Mouse (Mus musculus) hematopoietic stem cell, adult 5-6 weeks (primary cell): Measurements from ENCODE around the gene Rimbp3. TPM values are rescaled to one million over a fixed set of nuclear protein-coding genes. Genes with fewer than 3 reads are reported as not detected.
A peak's percentile ranks its signal among the peaks of the same experiment; 100 is the strongest.
"Not testable (repeated sequence)": the region's sequence is repeated elsewhere in the genome, so short reads cannot be mapped to it uniquely, and the experiment has no call there.

Experiments
- ATAC-seq, 2 experiments: fragments of 125-278 bp in 1 of 2; replicated peaks in 1 of 2; 2 replicates each; pipeline ENCODE4 v1.8.0; 2016 to 2017; ENCODE audit warnings: inconsistent platforms in 2 of 2, mild to moderate bottlenecking in 2 of 2, moderate number of reproducible peaks in 2 of 2, low read depth in 1 of 2, moderate TSS enrichment in 1 of 2; ENCODE audit not compliant: low FRiP score in 2 of 2, poor library complexity in 2 of 2, severe bottlenecking in 2 of 2, insufficient read depth in 1 of 2, low TSS enrichment in 1 of 2
- total RNA-seq: library from RNA; stranded (forward); fragments of 172-1452, 232-1000 nt; gene quantifications from 2 replicates; pipeline ENCODE4 v1.2.3, GENCODE M21; 2017

The Rimbp3 gene
- total RNA-seq = 0.25 and 0.50 TPM in 2 replicates

GRCm38 (mm10) chr16:17208389-17209361 is at the start of gene Rimbp3:
Rimbp3 (plus strand) TSS chr16:17208603.
- ATAC-seq = peak; percentile 50 to 61

GRCm38 (mm10) chr16:17165478-17165877 is 42.9 kb upstream of the Rimbp3 start:
- not testable (repeated sequence) for ATAC-seq

- ATAC-seq = no peak
Measured at GRCm38 (mm10) chr16:17167179-17167578, 41.2 kb upstream of the Rimbp3 start.

- no peak for ATAC-seq
Measured at GRCm38 (mm10) chr16:17168049-17168448, 40.4 kb upstream of the Rimbp3 start.

- ATAC-seq = no peak
Measured at GRCm38 (mm10) chr16:17175765-17176164, 32.6 kb upstream of the Rimbp3 start.

- ATAC-seq = no peak
Measured at GRCm38 (mm10) chr16:17177623-17178170, 30.7 kb upstream of the Rimbp3 start.

- no peak for ATAC-seq
Measured at GRCm38 (mm10) chr16:17179706-17180105, 28.7 kb upstream of the Rimbp3 start.

GRCm38 (mm10) chr16:17181382-17181781 is 27.0 kb upstream of the Rimbp3 start:
- ATAC-seq = peak; percentile 93 to 94

GRCm38 (mm10) chr16:17182136-17182535 is 26.3 kb upstream of the Rimbp3 start:
- peak in 1 of 2 experiments; percentile 23; a peak in 1 of 4 replicates for ATAC-seq

GRCm38 (mm10) chr16:17183003-17183402 is 25.4 kb upstream of the Rimbp3 start:
- ATAC-seq = no peak

GRCm38 (mm10) chr16:17185475-17185874 is 22.9 kb upstream of the Rimbp3 start:
- no peak for ATAC-seq

- no peak for ATAC-seq
Measured at GRCm38 (mm10) chr16:17193823-17194222, 14.6 kb upstream of the Rimbp3 start.

GRCm38 (mm10) chr16:17200121-17200952 is 8.1 kb upstream of the Rimbp3 start:
- ATAC-seq = peak in 1 of 2 experiments; percentile 9; a peak in 1 of 4 replicates

GRCm38 (mm10) chr16:17200953-17201707 is 7.3 kb upstream of the Rimbp3 start:
- peak; percentile 72 to 82 for ATAC-seq

GRCm38 (mm10) chr16:17201977-17202376 is 6.4 kb upstream of the Rimbp3 start:
- peak in 1 of 2 experiments; percentile 46; a peak in 2 of 4 replicates for ATAC-seq

GRCm38 (mm10) chr16:17202549-17202948 is 5.9 kb upstream of the Rimbp3 start, which contains the start of gene Ube2l3:
Ube2l3 (minus strand) TSS chr16:17202649.
- no peak for ATAC-seq

- ATAC-seq = no peak
Measured at GRCm38 (mm10) chr16:17204990-17205389, 3.4 kb upstream of the Rimbp3 start.
